Comparison of ENCODE assay signal across 8 mouse cellular contexts in genomic region chr16:96127288-96127656, GRCm38 (mm10). TPM values are rescaled to one million over a fixed set of nuclear protein-coding genes. Genes with fewer than 3 reads are reported as not detected.
A peak's percentile ranks its signal among the peaks of the same experiment; 100 is the strongest.
DNase-seq lines count a peak whose midpoint lies in the region; ATAC-seq and TF ChIP-seq lines count a peak whose summit lies in the region.

No protein-coding gene starts in this region.

- WGBS in heart, embryonic 10.5 days = under 1% methylated on average over 52 of the region's 52 CpGs
- WGBS in forebrain, postnatal 0 days = 3% methylated on average over 51 of the region's 52 CpGs

- H3K4me2 ChIP-seq in forebrain, postnatal 0 days (ENCODE audit: low read depth) = peak overlapping the region; percentile 65

- TF ChIP-seq POLR2A in ES-Bruce4 (IDR thresholded peaks at IDR 0.05; ENCODE audit: insufficient read depth, low read length) = no peak

- peak overlapping the region; percentile 100 for H3K27ac ChIP-seq in heart, embryonic 10.5 days
- H3K27ac ChIP-seq in ES-Bruce4 (ENCODE audit: insufficient read depth, low read length) = peak overlapping the region; percentile 25; the same call in 1 of the 2 replicates
- H3K27ac ChIP-seq in forebrain, postnatal 0 days (ENCODE audit: low read depth, low read length) = peak overlapping the region; percentile 97

- H3K9ac ChIP-seq in ES-Bruce4 (ENCODE audit: low read depth, poor library complexity, severe bottlenecking) = peak overlapping the region; percentile 98
- H3K9ac ChIP-seq in forebrain, postnatal 0 days = peak overlapping the region; percentile 99

- peaks cover 47% of the 10 kb centered on the region for H3K36me3 ChIP-seq in heart, embryonic 10.5 days
- peaks cover 37% of the 10 kb centered on the region for H3K36me3 ChIP-seq in ES-Bruce4 (ENCODE audit: control insufficient read depth, insufficient read depth, low read length, poor library complexity, severe bottlenecking)
- H3K36me3 ChIP-seq in forebrain, postnatal 0 days (ENCODE audit: insufficient read depth) = peaks cover 33% of the 10 kb centered on the region
- peaks cover 34% of the 10 kb centered on the region for H3K36me3 ChIP-seq in megakaryocyte, embryonic 14.5 days (replicated peaks; ENCODE audit: low read length)

- no peak for TF ChIP-seq EP300 in ES-Bruce4 (IDR thresholded peaks at IDR 0.05; ENCODE audit: insufficient read depth, low read depth, low read length)

- peak overlapping the region; percentile 97 for H3K4me3 ChIP-seq in heart, embryonic 10.5 days
- peak overlapping the region; percentile 78 for H3K4me3 ChIP-seq in ES-Bruce4 (ENCODE audit: low read depth, low read length)
- peak overlapping the region; percentile 94 for H3K4me3 ChIP-seq in forebrain, postnatal 0 days (ENCODE audit: low read depth, low read length)
- H3K4me3 ChIP-seq in megakaryocyte, embryonic 14.5 days (replicated peaks) = peak overlapping the region; percentile 94

- no peak for DNase-seq in heart, embryonic 10.5 days (ENCODE audit: low spot score)
- DNase-seq in heart, adult 11 months = no peak
- DNase-seq in forebrain, postnatal 0 days = no peak
- no peak for DNase-seq in adipocyte (ENCODE audit: low spot score)
- DNase-seq in Muller cell, postnatal 12 days (ENCODE audit: inconsistent ontology term) = no peak
- DNase-seq in yolk sac, embryonic 10.5 days (ENCODE audit: low spot score) = no peak

- peaks cover 20% of the 10 kb centered on the region for H3K4me1 ChIP-seq in heart, embryonic 10.5 days
- peaks cover 2% of the 10 kb centered on the region for H3K4me1 ChIP-seq in ES-Bruce4 (ENCODE audit: control insufficient read depth, insufficient read depth, low read length)
- H3K4me1 ChIP-seq in forebrain, postnatal 0 days (ENCODE audit: insufficient read depth) = peaks cover 18% of the 10 kb centered on the region
- H3K4me1 ChIP-seq in megakaryocyte, embryonic 14.5 days = peaks cover 34% of the 10 kb centered on the region

- H3K9me3 ChIP-seq in heart, embryonic 10.5 days = no peaks in the 10 kb centered on the region
- no peaks in the 10 kb centered on the region for H3K9me3 ChIP-seq in ES-Bruce4 (replicated peaks; ENCODE audit: control insufficient read depth, insufficient read depth, low read length, poor library complexity, severe bottlenecking)
- H3K9me3 ChIP-seq in forebrain, postnatal 0 days (ENCODE audit: low read length) = no peaks in the 10 kb centered on the region
- H3K9me3 ChIP-seq in megakaryocyte, embryonic 14.5 days = no peaks in the 10 kb centered on the region

- H3K27me3 ChIP-seq in heart, embryonic 10.5 days (ENCODE audit: insufficient read depth, poor library complexity, severe bottlenecking) = no peaks in the 10 kb centered on the region
- no peaks in the 10 kb centered on the region for H3K27me3 ChIP-seq in ES-Bruce4 (ENCODE audit: control insufficient read depth, insufficient read depth, low read length, poor library complexity, severe bottlenecking)
- H3K27me3 ChIP-seq in forebrain, postnatal 0 days (ENCODE audit: insufficient read depth, low read length) = no peaks in the 10 kb centered on the region
- peaks cover 37% of the 10 kb centered on the region for H3K27me3 ChIP-seq in megakaryocyte, embryonic 14.5 days (replicated peaks)

- no peak for TF ChIP-seq CTCF in ES-Bruce4 (IDR thresholded peaks at IDR 0.05; ENCODE audit: low read depth, low read length)
- TF ChIP-seq CTCF in forebrain, postnatal 0 days (IDR thresholded peaks at IDR 0.05; ENCODE audit: low read depth) = peak; percentile 3; the same call in 1 of the 2 replicates

- peak; percentile 51 for ATAC-seq in forebrain, postnatal 0 days

RNA-seq across cellular contexts. Expression of gene Hmgn1, which starts 0.3 kb away (rescaled TPM):
- 554 and 714 TPM in 2 replicates for polyA plus RNA-seq in heart, embryonic 10.5 days (2016; fragmentation: Nextera tagmentation; extraction: Ambion mirVana)
- polyA plus RNA-seq in ES-Bruce4 (2011; ENCODE audit: insufficient read depth, insufficient read length, low read depth, missing spikeins) = 284 and 309 TPM in 2 replicates
- 141 and 166 TPM in 2 replicates for total RNA-seq in forebrain, postnatal 0 days (2014; rRNA removed)
- polyA plus RNA-seq in forebrain, postnatal 0 days (2015; fragmentation: Nextera tagmentation; extraction: Ambion mirVana) = 241 and 247 TPM in 2 replicates
- polyA plus RNA-seq in megakaryocyte, embryonic 14.5 days (2012; ENCODE audit: insufficient read depth, low replicate concordance) = 9.3 and 59.4 TPM in 2 replicates

RNA-seq across cellular contexts. Expression of gene Wrb, which starts 17.9 kb away (rescaled TPM):
- 94.3 and 111 TPM in 2 replicates for polyA plus RNA-seq in heart, embryonic 10.5 days (2016; fragmentation: Nextera tagmentation; extraction: Ambion mirVana)
- 23.2 and 24.0 TPM in 2 replicates for polyA plus RNA-seq in ES-Bruce4 (2011; ENCODE audit: insufficient read depth, insufficient read length, low read depth, missing spikeins)
- 178 and 180 TPM in 2 replicates for total RNA-seq in forebrain, postnatal 0 days (2014; rRNA removed)
- polyA plus RNA-seq in forebrain, postnatal 0 days (2015; fragmentation: Nextera tagmentation; extraction: Ambion mirVana) = 157 and 193 TPM in 2 replicates
- polyA plus RNA-seq in megakaryocyte, embryonic 14.5 days (2012; ENCODE audit: insufficient read depth, low replicate concordance) = 4.1 TPM in 1 of 2 replicates, not detected in the other

RNA-seq across cellular contexts. Expression of gene Brwd1, which starts 44.9 kb away (rescaled TPM):
- 89.2 and 93.6 TPM in 2 replicates for polyA plus RNA-seq in heart, embryonic 10.5 days (2016; fragmentation: Nextera tagmentation; extraction: Ambion mirVana)
- 184 and 200 TPM in 2 replicates for polyA plus RNA-seq in ES-Bruce4 (2011; ENCODE audit: insufficient read depth, insufficient read length, low read depth, missing spikeins)
- 151 and 196 TPM in 2 replicates for total RNA-seq in forebrain, postnatal 0 days (2014; rRNA removed)
- 122 and 145 TPM in 2 replicates for polyA plus RNA-seq in forebrain, postnatal 0 days (2015; fragmentation: Nextera tagmentation; extraction: Ambion mirVana)
- polyA plus RNA-seq in megakaryocyte, embryonic 14.5 days (2012; ENCODE audit: insufficient read depth, low replicate concordance) = 1.5 and 3.6 TPM in 2 replicates

Comparison
In these comparisons a context has a peak if more than half of its experiments do, and no peak if none do; other contexts are left out.
1. H3K27ac ChIP-seq: peak in every context shown above with its lines; median percentile 100 in heart, embryonic 10.5 days; 97 in forebrain, postnatal 0 days; 25 in ES-Bruce4.
2. RNA of gene Brwd1, which starts 44.9 kb away (polyA plus RNA-seq): 184 to 200 TPM in ES-Bruce4, 122 to 145 TPM in forebrain, postnatal 0 days and 89.2 to 93.6 TPM in heart, embryonic 10.5 days; 1.5 to 3.6 TPM in megakaryocyte, embryonic 14.5 days; every median in the first group is over 10 times any median in the second.
3. Peak in every context shown above with its lines, with median percentiles within 50 percentile points of each other: H3K4me3 ChIP-seq.